Mouse (Mus musculus): ENCODE data around the gene Ap2a1.

Gene Ap2a1

DNA sequence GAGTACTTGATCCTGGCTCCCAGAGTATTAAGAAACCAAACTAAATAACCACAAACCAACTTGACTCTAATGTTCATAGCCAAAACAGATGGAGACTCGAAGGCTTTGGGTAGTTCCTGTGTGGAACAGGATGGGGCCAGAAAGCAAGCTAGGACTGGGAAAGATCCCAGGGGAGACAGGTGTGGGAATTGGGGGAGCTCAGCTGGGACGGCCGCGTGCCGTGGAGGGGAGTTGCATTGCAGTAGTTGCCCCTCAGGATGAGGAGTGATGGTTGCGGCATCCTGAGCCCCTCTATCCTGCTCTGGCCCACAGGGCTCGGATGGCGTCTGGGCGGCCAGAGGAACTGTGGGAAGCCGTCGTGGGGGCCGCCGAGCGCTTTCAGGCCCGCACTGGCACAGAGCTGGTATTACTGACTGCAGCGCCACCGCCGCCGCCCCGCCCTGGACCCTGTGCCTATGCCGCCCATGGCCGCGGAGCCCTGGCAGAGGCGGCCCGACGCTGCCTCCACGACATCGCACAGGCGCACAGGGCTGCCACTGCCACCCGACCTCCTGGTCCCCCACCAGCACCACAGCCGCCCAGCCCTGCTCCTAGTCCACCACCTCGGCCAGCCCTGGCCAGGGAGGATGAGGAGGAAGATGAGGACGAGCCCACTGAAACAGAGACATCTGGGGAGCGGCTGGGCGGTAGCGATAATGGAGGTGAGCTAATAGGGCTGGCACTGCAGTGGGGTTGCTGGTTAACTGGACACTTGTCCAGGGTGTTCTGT is 76.9 kb downstream of the Ap2a1 start:
- in situ Hi-C loops (cut with MboI, MseI), result no loop called here

DNA sequence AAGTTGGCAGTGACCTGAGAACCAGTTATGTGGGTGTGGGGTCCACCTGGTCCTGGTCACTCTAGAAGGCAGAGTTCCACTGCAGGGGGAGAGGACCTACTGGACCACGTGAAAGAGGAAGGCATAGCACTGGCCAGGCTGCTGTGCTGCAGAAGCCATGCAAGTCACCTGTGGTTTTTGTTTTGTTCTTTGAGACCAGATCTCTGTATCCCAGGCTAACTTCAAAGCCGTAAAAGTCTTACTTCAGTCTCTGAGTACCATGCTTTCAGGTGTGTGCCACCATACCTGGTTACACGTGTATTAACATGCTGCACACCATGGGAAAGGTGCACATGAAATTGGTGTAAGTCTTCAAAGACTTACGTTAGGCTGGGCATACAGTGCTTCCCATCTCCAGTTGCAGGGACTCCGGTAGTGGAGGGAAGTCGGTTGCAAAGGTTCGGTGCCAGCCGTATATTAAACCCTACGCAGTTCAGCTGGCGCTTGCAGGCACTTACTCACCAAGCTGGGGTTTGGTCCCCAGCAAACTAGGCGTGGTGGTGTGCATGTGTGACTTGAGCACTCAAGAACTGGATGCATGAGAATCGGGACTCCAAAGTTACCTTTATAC is 77.6 kb downstream of the Ap2a1 start:
- in situ Hi-C loops (cut with MboI, MseI), result no loop called here

DNA sequence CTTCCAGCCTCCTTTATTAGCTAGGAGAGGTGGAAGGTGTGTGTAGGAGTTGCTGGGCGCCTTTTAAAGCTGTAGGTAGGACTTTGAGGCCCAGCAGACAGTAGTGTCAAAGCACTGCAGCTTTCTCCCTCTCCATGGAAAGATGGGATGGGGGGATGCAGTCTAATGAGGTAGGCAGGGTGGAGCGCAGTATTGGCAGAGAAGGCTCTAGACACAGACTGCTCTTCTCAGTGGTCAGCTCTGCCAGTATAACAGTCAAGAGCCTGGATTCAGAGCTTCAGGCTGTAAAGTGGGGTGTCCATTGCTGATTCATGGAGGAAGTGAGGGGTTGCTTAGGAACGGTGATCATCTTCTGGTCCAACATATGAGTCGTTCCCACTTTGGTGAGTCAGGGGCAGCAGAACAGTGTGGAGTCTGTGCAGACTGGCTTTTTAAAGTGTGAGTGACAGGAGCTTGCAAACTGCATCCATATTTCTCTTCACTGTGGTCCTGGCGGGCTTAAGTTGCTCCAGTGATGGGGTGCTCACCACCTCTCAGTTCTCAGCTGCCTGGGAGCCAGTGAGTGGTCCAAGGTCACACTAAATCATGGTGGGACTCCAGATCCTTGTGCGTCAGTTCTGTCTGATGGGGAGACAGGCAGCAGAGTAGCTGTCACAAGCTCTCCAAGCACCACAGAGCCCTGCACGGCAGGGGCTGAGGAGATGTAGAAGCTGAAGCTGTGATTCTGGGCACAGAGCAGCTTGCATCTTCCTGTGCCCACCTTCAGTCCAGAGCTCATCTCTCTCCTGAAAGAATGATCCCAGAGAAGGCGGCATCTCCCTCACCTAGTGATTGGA is 78.3 kb downstream of the Ap2a1 start:
- in situ Hi-C loops (cut with MboI, MseI), result no loop called here

Measured in T-helper 2 cell (primary cell).